ENCODE assay signal across 8 mouse cellular contexts in genomic region chr7:123108058-123109055, GRCm38 (mm10). TPM values are rescaled to one million over a fixed set of nuclear protein-coding genes. Genes with fewer than 3 reads are reported as not detected.
A peak's percentile ranks its signal among the peaks of the same experiment; 100 is the strongest.
DNase-seq lines count a peak whose midpoint lies in the region; ATAC-seq and TF ChIP-seq lines count a peak whose summit lies in the region.

No protein-coding gene starts in this region.

- H3K4me2 ChIP-seq in intestine, postnatal 0 days (replicated peaks; ENCODE audit: low read depth): no peak overlapping the region

- no peak overlapping the region for H3K9ac ChIP-seq in intestine, postnatal 0 days (ENCODE audit: low read depth, low read length)

- no peak for TF ChIP-seq POLR2A in small intestine, adult 2 months (IDR thresholded peaks at IDR 0.05; ENCODE audit: low read depth, low read length)

- no peaks in the 10 kb centered on the region for H3K36me3 ChIP-seq in intestine, postnatal 0 days (ENCODE audit: control insufficient read depth, insufficient read depth)
- H3K36me3 ChIP-seq in small intestine, adult 2 months (ENCODE audit: control insufficient read depth, insufficient read depth, low read length): no peaks in the 10 kb centered on the region

- no peak for TF ChIP-seq CTCF in intestine, postnatal 0 days (IDR thresholded peaks at IDR 0.05; ENCODE audit: low read depth)
- no peak for TF ChIP-seq CTCF in small intestine, adult 2 months (IDR thresholded peaks at IDR 0.05; ENCODE audit: extremely low read depth, insufficient read length, insufficient replicate concordance, low read depth, low read length)

- 36% methylated on average over 13 of the region's 13 CpGs for WGBS in intestine, postnatal 0 days
- 23% methylated on average over 13 of the region's 13 CpGs for WGBS in small intestine, adult 2 months

- H3K4me3 ChIP-seq in intestine, postnatal 0 days (ENCODE audit: low read depth, low read length): no peak overlapping the region
- no peak overlapping the region for H3K4me3 ChIP-seq in small intestine, adult 2 months (ENCODE audit: low read depth, low read length)

- DNase-seq in frontal cortex, postnatal 25 days (ENCODE audit: low spot score in 2 of 2): no peak
- peak; percentile 39 for DNase-seq in retina, postnatal 1 day
- no peak for DNase-seq in retina, embryonic 14.5 days (ENCODE audit: low spot score)
- DNase-seq in kidney, postnatal 10 days: no peak
- DNase-seq in ovary, postnatal 14 days (ENCODE audit: low spot score): no peak

- peak overlapping the region; percentile 60 for H3K27ac ChIP-seq in intestine, postnatal 0 days (ENCODE audit: low read depth, low read length)
- peak overlapping the region; percentile 64 for H3K27ac ChIP-seq in small intestine, adult 2 months (ENCODE audit: insufficient read depth, low read depth, low read length)

- H3K9me3 ChIP-seq in intestine, postnatal 0 days (ENCODE audit: control insufficient read depth): no peaks in the 10 kb centered on the region

- peaks cover 5% of the 10 kb centered on the region for H3K4me1 ChIP-seq in intestine, postnatal 0 days (replicated peaks; ENCODE audit: control insufficient read depth, insufficient read depth, low read length)
- peaks cover 15% of the 10 kb centered on the region; the same call in 1 of the 2 replicates for H3K4me1 ChIP-seq in small intestine, adult 2 months (ENCODE audit: control insufficient read depth, insufficient read depth, insufficient read length, low read length)

- peak; percentile 84 for ATAC-seq in frontal cortex, adult (ENCODE audit: low TSS enrichment)
- ATAC-seq in intestine, postnatal 0 days: peak; percentile 92

- no peaks in the 10 kb centered on the region for H3K27me3 ChIP-seq in intestine, postnatal 0 days (replicated peaks; ENCODE audit: control insufficient read depth, insufficient read depth, low read length)
- no peaks in the 10 kb centered on the region for H3K27me3 ChIP-seq in small intestine, adult 2 months (ENCODE audit: control insufficient read depth, insufficient read depth, low read length)

RNA-seq across cellular contexts. Expression of gene Tnrc6a, which starts 15.3 kb away (rescaled TPM):
- 42.0 and 55.0 TPM in 2 replicates for polyA plus RNA-seq in intestine, postnatal 0 days (2015; fragmentation: Nextera tagmentation; extraction: Ambion mirVana)
- polyA plus RNA-seq in small intestine, adult 2 months (2012; rRNA removed): 19.4 and 33.7 TPM in 2 replicates
